Mouse (Mus musculus) embryo, embryonic 10.5 days (tissue): ENCODE data around the gene Atraid.
A peak's percentile ranks its signal among the peaks of the same experiment; 100 is the strongest.

Experiments used
- DNase-seq: peaks from one replicate; pipeline ENCODE4 v3.0.0-alpha.2; 2015; ENCODE audit warnings: low spot score

Atraid gene

GRCm38 (mm10) chr5:31054261-31055215 lies 6.4 kb downstream of the Atraid start, which contains the start of gene Cad:
Cad (plus strand) TSS chr5:31054780.
- peak; percentile 94 for DNase-seq

GRCm38 (mm10) chr5:31055216-31056140 lies 7.4 kb downstream of the Atraid start:
- DNase-seq = peak; percentile 65

GRCm38 (mm10) chr5:31069810-31070209 lies 21.7 kb downstream of the Atraid start:
- DNase-seq = no peak

- DNase-seq = no peak
Observed at GRCm38 (mm10) chr5:31071059-31071458, 22.9 kb downstream of the Atraid start.

GRCm38 (mm10) chr5:31071821-31072220 lies 23.7 kb downstream of the Atraid start:
- DNase-seq = no peak

GRCm38 (mm10) chr5:31073176-31073575 lies 25.1 kb downstream of the Atraid start:
- DNase-seq = no peak

GRCm38 (mm10) chr5:31076346-31076745 lies 28.2 kb downstream of the Atraid start:
- DNase-seq = no peak

- no peak for DNase-seq
Observed at GRCm38 (mm10) chr5:31080059-31080794, 32.1 kb downstream of the Atraid start.

GRCm38 (mm10) chr5:31080795-31081164 lies 32.7 kb downstream of the Atraid start:
- DNase-seq = no peak

GRCm38 (mm10) chr5:31081386-31081785 lies 33.3 kb downstream of the Atraid start:
- DNase-seq = peak; percentile 76

- DNase-seq = peak; percentile 78
Observed at GRCm38 (mm10) chr5:31082355-31082754, 34.2 kb downstream of the Atraid start.

GRCm38 (mm10) chr5:31082935-31083625 lies 35.0 kb downstream of the Atraid start:
- DNase-seq = no peak

GRCm38 (mm10) chr5:31083949-31084348 lies 35.8 kb downstream of the Atraid start:
- no peak for DNase-seq

GRCm38 (mm10) chr5:31086606-31087005 lies 38.5 kb downstream of the Atraid start:
- no peak for DNase-seq

GRCm38 (mm10) chr5:31087131-31087530 lies 39.0 kb downstream of the Atraid start:
- DNase-seq = no peak

- DNase-seq = no peak
Observed at GRCm38 (mm10) chr5:31092231-31092975, 44.3 kb downstream of the Atraid start.

- peak; percentile 46 for DNase-seq
Observed at GRCm38 (mm10) chr5:31093151-31094041, 45.3 kb downstream of the Atraid start.

GRCm38 (mm10) chr5:31094100-31094798 lies 46.1 kb downstream of the Atraid start:
- DNase-seq = peak; percentile 48
